Mouse (Mus musculus) spleen, adult 2 months (tissue): ENCODE measurements at regions not wholly inside any gene's neighbourhood (a gene's known extent, or its start where the extent isn't known, plus 50 kb on each side); places are given as distances from the start of the nearest gene placed in this dataset.

Source experiments
- DNase-seq, 2 experiments: peaks; one replicate each; pipeline versions ENCODE4 v3.0.0 to v3.0.0-alpha.2; 2012 to 2021; ENCODE audit warnings: low spot score in 2 of 2, low read depth in 1 of 2
- H3K27ac ChIP-seq: fragments of 200-500 bp; 2 replicates; pipeline ENCODE4 v1.5.1; 2012; ENCODE audit warnings: low read length, inconsistent platforms; ENCODE audit not compliant: insufficient read depth
- H3K27me3 ChIP-seq: fragments of 200-500 bp; 2 replicates; pipeline ENCODE4 v1.6.1; 2012; ENCODE audit warnings: mild to moderate bottlenecking, moderate library complexity, low read length, inconsistent platforms; ENCODE audit not compliant: control insufficient read depth, insufficient read depth
- H3K36me3 ChIP-seq: fragments of 200-500 bp; 2 replicates; pipeline ENCODE4 v1.6.1; 2012; ENCODE audit warnings: mild to moderate bottlenecking, low read length, inconsistent platforms; ENCODE audit not compliant: control insufficient read depth, insufficient read depth
- H3K4me1 ChIP-seq: fragments of 200-500 bp; 2 replicates; pipeline ENCODE4 v1.6.1; 2011; ENCODE audit warnings: inconsistent platforms; ENCODE audit not compliant: control insufficient read depth, insufficient read depth, insufficient read length
- H3K4me3 ChIP-seq: fragments of 200-500 bp; 2 replicates; pipeline ENCODE4 v1.5.1; 2011; ENCODE audit warnings: mild to moderate bottlenecking, inconsistent platforms; ENCODE audit not compliant: insufficient read depth, insufficient read length; ENCODE audit errors: extremely low read depth
- CTCF ChIP-seq: fragments of 200-500 bp; IDR thresholded peaks from 2 replicates; pipeline ENCODE4 v1.5.1; 2011; ENCODE audit warnings: mild to moderate bottlenecking, inconsistent platforms; ENCODE audit not compliant: insufficient read depth, insufficient read length, insufficient replicate concordance; ENCODE audit errors: extremely low read depth
- POLR2A ChIP-seq: fragments of 200-500 bp; IDR thresholded peaks from 2 replicates; pipeline ENCODE4 v1.6.1; 2011; ENCODE audit warnings: low read depth, low read length, inconsistent platforms
- WGBS: fragments of 180-500 bp; shearing (Covaris S2); methylation state at CpG from one replicate; pipeline ENCODE4 v1.1.7; 2018; 5-methylcytosine and 5-hydroxymethylcytosine counted together

DNA sequence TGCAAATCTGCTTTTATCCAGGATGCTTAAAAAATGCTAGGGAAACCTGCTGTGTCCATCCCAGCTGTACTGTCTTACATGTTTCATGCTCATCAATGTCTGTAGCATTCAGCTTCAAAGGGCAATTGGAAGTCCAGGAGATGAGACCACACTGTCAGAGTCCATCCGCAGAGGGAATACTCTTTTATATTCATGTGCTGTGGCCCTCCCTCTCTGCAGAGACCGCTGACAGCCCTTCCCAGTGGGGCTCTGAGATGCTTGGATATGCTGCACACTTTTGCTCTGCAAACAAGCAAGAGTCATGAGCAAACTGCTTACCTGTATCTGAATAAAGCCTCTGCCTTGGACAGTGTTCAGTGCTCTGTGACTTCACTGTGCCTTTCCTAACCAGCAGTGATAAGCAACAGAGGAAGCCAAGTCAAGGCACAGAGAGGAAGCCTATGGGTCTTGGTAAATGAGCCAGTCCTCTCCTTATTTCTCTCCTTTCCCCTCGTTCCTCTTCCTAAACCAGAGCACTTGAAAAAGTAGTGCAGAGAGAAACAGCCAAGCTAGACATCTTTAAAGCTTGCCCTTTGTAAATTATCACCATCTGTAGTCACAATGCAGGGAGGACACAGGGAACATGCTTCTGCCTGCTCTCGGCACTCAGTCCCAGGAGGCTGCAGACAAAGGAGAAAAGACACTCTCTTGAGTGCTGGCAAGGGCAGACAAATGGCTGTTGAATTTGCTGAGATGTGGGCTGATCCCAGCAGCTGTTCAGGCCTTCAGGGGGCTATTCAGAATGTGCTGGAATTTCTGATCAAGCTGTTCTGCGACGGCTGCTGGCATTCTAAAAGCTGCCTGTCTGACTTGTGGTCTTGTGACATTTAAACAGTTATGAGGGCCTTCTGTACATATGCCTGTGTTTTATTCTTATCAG lies 136.2 kb upstream of the Ghitm start:
- Histone ChIP-seq H3K27me3 (no peaks in the 10 kb centered on the region), H3K36me3 (no peaks in the 10 kb centered on the region), H3K27ac (no peak overlapping the region), H3K4me3 (no peak overlapping the region), H3K4me1 (no peaks in the 10 kb centered on the region)
- TF ChIP-seq POLR2A (no peak), CTCF (no peak)
- no peak for DNase-seq
- 79% methylated on average over 6 of the region's 6 CpGs for WGBS

DNA sequence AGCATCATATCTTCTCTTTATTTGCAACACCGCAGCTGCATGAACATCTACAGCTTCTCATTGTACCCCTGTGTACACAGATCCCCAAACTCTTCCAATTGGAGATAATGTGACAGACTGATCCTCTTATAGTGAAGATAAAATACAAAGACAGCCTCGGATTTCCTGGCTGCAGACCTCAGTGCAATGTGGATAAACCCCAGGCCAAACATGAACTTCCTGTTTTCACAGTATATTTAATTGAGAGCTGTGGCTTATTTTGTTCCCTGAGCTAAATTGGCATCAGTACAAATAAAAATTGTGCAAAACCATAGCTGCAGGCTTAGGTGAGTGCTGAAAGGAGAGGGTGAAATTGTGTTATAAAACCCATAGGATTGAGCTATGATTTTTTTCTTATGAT lies 134.8 kb upstream of the Ghitm start:
- H3K36me3 ChIP-seq, result no peaks in the 10 kb centered on the region
- no peak overlapping the region for H3K27ac ChIP-seq
- no peak for DNase-seq
- TF ChIP-seq CTCF, result no peak
- TF ChIP-seq POLR2A, result no peak
- no peaks in the 10 kb centered on the region for H3K27me3 ChIP-seq
- no peaks in the 10 kb centered on the region for H3K4me1 ChIP-seq
- H3K4me3 ChIP-seq, result no peak overlapping the region
- WGBS, result 24% methylated on average over 2 of the region's 2 CpGs

GRCm38 (mm10) chr14:37238632-37239032 lies 103.6 kb upstream of the Ghitm start:
- DNase-seq, result peak in 1 of 2 experiments; percentile 63
- Histone ChIP-seq H3K27ac (no peak overlapping the region), H3K4me1 (no peaks in the 10 kb centered on the region), H3K36me3 (no peaks in the 10 kb centered on the region), H3K27me3 (no peaks in the 10 kb centered on the region), H3K4me3 (no peak overlapping the region)
- 26% methylated on average over 4 of the region's 4 CpGs for WGBS
- TF ChIP-seq POLR2A (no peak), CTCF (no peak; the same call in 1 of the 2 replicates)

- Histone ChIP-seq H3K4me3 (no peak overlapping the region), H3K27me3 (no peaks in the 10 kb centered on the region), H3K4me1 (no peaks in the 10 kb centered on the region), H3K27ac (no peak overlapping the region), H3K36me3 (no peaks in the 10 kb centered on the region)
- 87% methylated on average over 5 of the region's 5 CpGs for WGBS
- DNase-seq, result no peak
- no peak for TF ChIP-seq POLR2A
- no peak for TF ChIP-seq CTCF
These were observed 102.1 kb upstream of the Ghitm start for GRCm38 (mm10) chr14:37237191-37237590.

GRCm38 (mm10) chr14:37208256-37208655 lies 73.2 kb upstream of the Ghitm start:
- Histone ChIP-seq H3K27ac (no peak overlapping the region), H3K27me3 (no peaks in the 10 kb centered on the region), H3K4me3 (no peak overlapping the region), H3K36me3 (no peaks in the 10 kb centered on the region), H3K4me1 (no peaks in the 10 kb centered on the region)
- DNase-seq, result no peak
- TF ChIP-seq POLR2A, result no peak
- no peak for TF ChIP-seq CTCF

DNA sequence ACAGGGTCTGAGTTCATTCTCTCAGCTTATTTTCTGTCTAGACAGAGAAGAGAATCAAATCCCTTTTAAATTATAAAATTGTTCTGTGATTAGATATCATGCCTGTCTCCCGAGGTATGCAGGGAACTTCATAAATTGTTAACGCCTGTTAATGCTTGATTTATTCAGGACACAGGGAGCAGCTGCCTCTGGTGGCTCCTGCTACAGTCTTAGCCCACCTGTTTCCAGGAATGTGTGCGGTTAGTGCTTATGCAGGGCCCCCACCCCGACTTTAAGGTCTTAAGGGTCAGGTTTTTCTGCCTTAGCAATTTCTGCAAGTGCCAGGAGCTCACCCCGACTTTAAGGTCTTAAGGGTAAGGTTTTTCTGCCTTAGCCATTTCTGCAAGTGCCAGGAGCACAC lies 54.7 kb upstream of the Ghitm start:
- no peaks in the 10 kb centered on the region for H3K36me3 ChIP-seq
- no peaks in the 10 kb centered on the region for H3K4me1 ChIP-seq
- H3K4me3 ChIP-seq, result no peak overlapping the region
- no peak for DNase-seq
- TF ChIP-seq POLR2A (no peak), CTCF (no peak)
- 73% methylated on average over 5 of the region's 5 CpGs for WGBS
- no peaks in the 10 kb centered on the region for H3K27me3 ChIP-seq
- H3K27ac ChIP-seq, result no peak overlapping the region
